Mouse (Mus musculus) hindbrain, embryonic 11.5 days (tissue): ENCODE measurements around the gene Golga2. TPM values are rescaled to one million over a fixed set of nuclear protein-coding genes. Genes with fewer than 3 reads are reported as not detected.

Source experiments
- ATAC-seq: fragments of 200-750 bp; cut with Nextera tagmentation; 2 replicates; pipeline ENCODE4 v1.8.0; 2017; ENCODE audit warnings: mild to moderate bottlenecking, moderate TSS enrichment, moderate library complexity; ENCODE audit not compliant: low FRiP score
- DNase-seq: peaks from one replicate; pipeline ENCODE4 v3.0.0-alpha.2; 2015; ENCODE audit warnings: low spot score
- H3K27ac ChIP-seq: fragments of 300-500 bp; sonication (generic); 2 replicates; pipeline ENCODE4 v1.5.1; 2014; ENCODE audit warnings: mild to moderate bottlenecking, low read depth, low read length
- H3K27me3 ChIP-seq: fragments of 300-500 bp; sonication (generic); 2 replicates; pipeline ENCODE4 v1.6.1; 2014; ENCODE audit warnings: mild to moderate bottlenecking, low read length, moderate library complexity, mixed read lengths; ENCODE audit not compliant: control insufficient read depth, insufficient read depth
- H3K36me3 ChIP-seq: fragments of 300-500 bp; sonication (generic); 2 replicates; pipeline ENCODE4 v1.6.1; 2014; ENCODE audit warnings: mild to moderate bottlenecking, low read length, moderate library complexity, mixed read lengths; ENCODE audit not compliant: control insufficient read depth, insufficient read depth
- H3K4me1 ChIP-seq: fragments of 300-500 bp; sonication (generic); replicated peaks from 2 replicates; pipeline ENCODE4 v1.6.1; 2014; ENCODE audit warnings: low read length, mixed read lengths; ENCODE audit not compliant: control insufficient read depth, insufficient read depth
- H3K4me2 ChIP-seq: fragments of 300-500 bp; sonication (generic); replicated peaks from 2 replicates; pipeline ENCODE4 v1.6.1; 2014; ENCODE audit warnings: mild to moderate bottlenecking, low read depth, low read length
- H3K4me3 ChIP-seq: fragments of 300-500 bp; sonication (generic); 2 replicates; pipeline ENCODE4 v1.5.1; 2014; ENCODE audit warnings: low read depth, low read length
- H3K9ac ChIP-seq: fragments of 300-500 bp; sonication (generic); 2 replicates; pipeline ENCODE4 v1.6.1; 2014; ENCODE audit warnings: low read depth, low read length
- H3K9me3 ChIP-seq: fragments of 300-500 bp; sonication (generic); 2 replicates; pipeline ENCODE4 v1.6.1; 2016; ENCODE audit warnings: low read length; ENCODE audit not compliant: control insufficient read depth
- WGBS: fragments of 180-500 bp; shearing (Covaris S2); extraction: QIAGEN DNeasy Blood & Tissue Kit; methylation state at CpG from one replicate; pipeline ENCODE4 v1.1.7; 2014; 5-methylcytosine and 5-hydroxymethylcytosine counted together
- polyA plus RNA-seq: library from polyadenylated mRNA; unstranded; fragments of >200 nt; fragmentation: Nextera tagmentation; extraction: Ambion mirVana; gene quantifications from 2 replicates; pipeline ENCODE4 v1.2.1, GENCODE M21; 2014

Golga2 gene
- polyA plus RNA-seq, 1 experiment from 2014 or later: 17.7 TPM

GRCm38 (mm10) chr2:32299469-32299868, 12.3 kb downstream of the Golga2 start:
- no peak overlapping the region for H3K4me2 ChIP-seq
- H3K4me3 ChIP-seq: no peak overlapping the region
- H3K9ac ChIP-seq: no peak overlapping the region
- no peaks in the 10 kb centered on the region for H3K27me3 ChIP-seq
- 0 out of 2 replicates have a peak, but pooled peaks cover 3% of the 10 kb centered on the region for H3K36me3 ChIP-seq
- H3K27ac ChIP-seq: no peak overlapping the region
- no peaks in the 10 kb centered on the region for H3K9me3 ChIP-seq
- H3K4me1 ChIP-seq: no peaks in the 10 kb centered on the region
- no peak for ATAC-seq
- DNase-seq: no peak
- 88% methylated on average over 4 of the region's 4 CpGs for WGBS

GRCm38 (mm10) chr2:32302952-32303351, 15.8 kb downstream of the Golga2 start:
- no peak overlapping the region for H3K27ac ChIP-seq

GRCm38 (mm10) chr2:32304145-32304832, 17.1 kb downstream of the Golga2 start:
- no peaks in the 10 kb centered on the region for H3K27me3 ChIP-seq
- H3K4me1 ChIP-seq: no peaks in the 10 kb centered on the region
- H3K36me3 ChIP-seq: peaks cover 11% of the 10 kb centered on the region; the same call in 1 of the 2 replicates
- H3K9me3 ChIP-seq: no peaks in the 10 kb centered on the region
- no peak overlapping the region for H3K4me3 ChIP-seq
- WGBS: 65% methylated on average over 8 of the region's 8 CpGs
- ATAC-seq (no peak), DNase-seq (peak; percentile 71)
- no peak overlapping the region for H3K4me2 ChIP-seq
- H3K27ac ChIP-seq: no peak overlapping the region
- no peak overlapping the region for H3K9ac ChIP-seq

More at GRCm38 (mm10) chr2:32302952-32303351, 15.8 kb downstream of the Golga2 start:
- DNase-seq (no peak), ATAC-seq (no peak)
- no peaks in the 10 kb centered on the region for H3K4me1 ChIP-seq
- no peaks in the 10 kb centered on the region for H3K27me3 ChIP-seq
- no peaks in the 10 kb centered on the region for H3K9me3 ChIP-seq
- H3K36me3 ChIP-seq: peaks cover 14% of the 10 kb centered on the region; the same call in 1 of the 2 replicates
- H3K9ac ChIP-seq: no peak overlapping the region
- H3K4me3 ChIP-seq: no peak overlapping the region
- 92% methylated on average over 10 of the region's 10 CpGs for WGBS
- H3K4me2 ChIP-seq: no peak overlapping the region

- H3K4me2 ChIP-seq: no peak overlapping the region
- H3K36me3 ChIP-seq: peaks cover 11% of the 10 kb centered on the region; the same call in 1 of the 2 replicates
- no peak overlapping the region for H3K27ac ChIP-seq
- H3K9me3 ChIP-seq: no peaks in the 10 kb centered on the region
- WGBS: 92% methylated on average over 5 of the region's 5 CpGs
- DNase-seq: no peak
- no peak overlapping the region for H3K4me3 ChIP-seq
- no peak overlapping the region for H3K9ac ChIP-seq
- no peak for ATAC-seq
- no peaks in the 10 kb centered on the region for H3K4me1 ChIP-seq
- H3K27me3 ChIP-seq: no peaks in the 10 kb centered on the region
These were observed 18.5 kb downstream of the Golga2 start for GRCm38 (mm10) chr2:32305668-32306067.

GRCm38 (mm10) chr2:32306176-32306575, 19.0 kb downstream of the Golga2 start:
- Histone ChIP-seq H3K9me3 (no peaks in the 10 kb centered on the region), H3K4me3 (no peak overlapping the region)

GRCm38 (mm10) chr2:32307247-32307798, 20.1 kb downstream of the Golga2 start:
- Histone ChIP-seq H3K27ac (no peak overlapping the region), H3K4me2 (no peak overlapping the region), H3K27me3 (no peaks in the 10 kb centered on the region), H3K9ac (no peak overlapping the region), H3K9me3 (no peaks in the 10 kb centered on the region), H3K4me1 (peaks cover 3% of the 10 kb centered on the region; the same call in 1 of the 2 replicates), H3K4me3 (no peak overlapping the region), H3K36me3 (peaks cover 11% of the 10 kb centered on the region; the same call in 1 of the 2 replicates)
- WGBS: 95% methylated on average over 6 of the region's 6 CpGs
- ATAC-seq (no peak), DNase-seq (no peak)

More at GRCm38 (mm10) chr2:32306176-32306575, 19.0 kb downstream of the Golga2 start:
- WGBS: 84% methylated on average over 9 of the region's 9 CpGs
- Histone ChIP-seq H3K36me3 (peaks cover 11% of the 10 kb centered on the region; the same call in 1 of the 2 replicates), H3K27ac (no peak overlapping the region), H3K27me3 (no peaks in the 10 kb centered on the region), H3K4me1 (no peaks in the 10 kb centered on the region), H3K9ac (no peak overlapping the region), H3K4me2 (no peak overlapping the region)
- DNase-seq: no peak
- ATAC-seq: no peak

GRCm38 (mm10) chr2:32307941-32308760, 21.0 kb downstream of the Golga2 start:
- Histone ChIP-seq H3K9ac (no peak overlapping the region), H3K27me3 (no peaks in the 10 kb centered on the region), H3K4me3 (no peak overlapping the region), H3K27ac (no peak overlapping the region), H3K4me1 (peaks cover 3% of the 10 kb centered on the region; the same call in 1 of the 2 replicates), H3K36me3 (peaks cover 11% of the 10 kb centered on the region; the same call in 1 of the 2 replicates), H3K4me2 (no peak overlapping the region), H3K9me3 (no peaks in the 10 kb centered on the region)
- DNase-seq (peak; percentile 84), ATAC-seq (no peak)
- WGBS: 48% methylated on average over 8 of the region's 8 CpGs

GRCm38 (mm10) chr2:32308870-32309568, 21.8 kb downstream of the Golga2 start:
- Histone ChIP-seq H3K36me3 (peaks cover 11% of the 10 kb centered on the region; the same call in 1 of the 2 replicates), H3K9ac (no peak overlapping the region)
- DNase-seq: no peak

More at GRCm38 (mm10) chr2:32308870-32309568, 21.8 kb downstream of the Golga2 start:
- no peaks in the 10 kb centered on the region for H3K9me3 ChIP-seq
- 85% methylated on average over 16 of the region's 16 CpGs for WGBS
- no peak overlapping the region for H3K4me2 ChIP-seq
- no peak overlapping the region for H3K27ac ChIP-seq
- no peak for ATAC-seq
- no peaks in the 10 kb centered on the region for H3K27me3 ChIP-seq
- peaks cover 3% of the 10 kb centered on the region; the same call in 1 of the 2 replicates for H3K4me1 ChIP-seq
- no peak overlapping the region for H3K4me3 ChIP-seq
